ENCODE assay signal across 8 mouse cellular contexts in the genomic region with DNA sequence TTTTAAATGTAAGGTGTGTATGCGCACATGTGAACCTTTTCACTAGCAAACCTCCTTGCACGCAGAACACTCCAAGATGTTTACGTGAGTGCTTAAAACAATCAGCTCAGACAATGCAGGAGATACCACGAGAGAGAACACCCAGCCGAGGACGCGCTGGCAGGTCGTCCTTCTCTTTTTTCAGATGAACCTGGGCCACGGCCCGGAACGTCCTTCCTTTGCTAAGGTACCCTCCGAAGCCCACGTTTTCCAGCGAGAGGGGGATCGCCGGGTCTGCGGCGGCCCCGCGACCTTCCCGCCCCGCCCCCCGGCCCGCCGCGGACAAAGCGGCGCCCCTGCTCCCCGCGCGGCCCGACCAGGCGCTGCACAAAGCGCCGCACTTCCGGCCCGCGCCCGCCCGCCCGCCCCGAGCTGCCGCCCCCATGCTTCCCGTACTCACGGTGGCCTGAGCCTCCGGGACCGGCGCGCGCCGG. TPM values are rescaled to one million over a fixed set of nuclear protein-coding genes. Genes with fewer than 3 reads are reported as not detected.
A peak's percentile ranks its signal among the peaks of the same experiment; 100 is the strongest.
DNase-seq lines count a peak whose midpoint lies in the region; ATAC-seq lines count a peak whose summit lies in the region.

No protein-coding gene starts in this region.

- ATAC-seq in embryonic facial prominence, embryonic 11.5 days (replicated peaks; ENCODE audit: insufficient number of reproducible peaks, low FRiP score, low TSS enrichment, low read depth): peak; percentile 82
- peak; percentile 80 for ATAC-seq in limb, embryonic 15.5 days (ENCODE audit: insufficient number of reproducible peaks, low FRiP score, low TSS enrichment, low read depth)
- ATAC-seq in midbrain, embryonic 16.5 days: peak; percentile 89

- no peaks in the 10 kb centered on the region; the same call in 1 of the 2 replicates for H3K36me3 ChIP-seq in embryonic facial prominence, embryonic 11.5 days (replicated peaks; ENCODE audit: control insufficient read depth, insufficient read depth, low read depth, low read length)
- no peaks in the 10 kb centered on the region for H3K36me3 ChIP-seq in limb, embryonic 15.5 days
- H3K36me3 ChIP-seq in midbrain, embryonic 16.5 days (ENCODE audit: control insufficient read depth, insufficient read depth, low read length): no peaks in the 10 kb centered on the region

- peak overlapping the region; percentile 95 for H3K27ac ChIP-seq in embryonic facial prominence, embryonic 11.5 days (replicated peaks; ENCODE audit: low read depth, low read length)
- peak overlapping the region; percentile 99 for H3K27ac ChIP-seq in limb, embryonic 15.5 days
- peak overlapping the region; percentile 99 for H3K27ac ChIP-seq in midbrain, embryonic 16.5 days (ENCODE audit: low read length)

- 0% methylated on average over 36 of the region's 51 CpGs for WGBS in embryonic facial prominence, embryonic 11.5 days
- 2% methylated on average over 21 of the region's 51 CpGs for WGBS in limb, embryonic 15.5 days
- WGBS in midbrain, embryonic 16.5 days: under 1% methylated on average over 30 of the region's 51 CpGs

- DNase-seq in kidney, adult 18-20 months: peak; percentile 74
- DNase-seq in kidney, postnatal 14 days: no peak
- DNase-seq in NIH3T3 (ENCODE audit: low read depth): peak; percentile 80
- DNase-seq in embryonic facial prominence, embryonic 11.5 days (ENCODE audit: low spot score): peak; percentile 74
- peak; percentile 71 to 77 for DNase-seq in heart, postnatal 10 days
- peak; percentile 73 for DNase-seq in thymus, postnatal 14 days

- H3K9me3 ChIP-seq in embryonic facial prominence, embryonic 11.5 days (replicated peaks; ENCODE audit: control insufficient read depth, low read length): no peaks in the 10 kb centered on the region
- H3K9me3 ChIP-seq in limb, embryonic 15.5 days: no peaks in the 10 kb centered on the region
- no peaks in the 10 kb centered on the region for H3K9me3 ChIP-seq in midbrain, embryonic 16.5 days (replicated peaks; ENCODE audit: control insufficient read depth, low read length, poor library complexity, severe bottlenecking)

- H3K4me1 ChIP-seq in embryonic facial prominence, embryonic 11.5 days (ENCODE audit: control insufficient read depth, insufficient read depth, low read length): no peaks in the 10 kb centered on the region; the same call in 1 of the 2 replicates
- H3K4me1 ChIP-seq in limb, embryonic 15.5 days: peaks cover 25% of the 10 kb centered on the region
- H3K4me1 ChIP-seq in midbrain, embryonic 16.5 days (ENCODE audit: control insufficient read depth, insufficient read depth, low read length): peaks cover 38% of the 10 kb centered on the region

- peak overlapping the region; percentile 94 for H3K9ac ChIP-seq in embryonic facial prominence, embryonic 11.5 days (replicated peaks; ENCODE audit: low read length)
- peak overlapping the region; percentile 90 for H3K9ac ChIP-seq in limb, embryonic 15.5 days
- H3K9ac ChIP-seq in midbrain, embryonic 16.5 days (ENCODE audit: low read depth, low read length): peak overlapping the region; percentile 96

- no peaks in the 10 kb centered on the region for H3K27me3 ChIP-seq in embryonic facial prominence, embryonic 11.5 days (ENCODE audit: control insufficient read depth, insufficient read depth, low read length)
- no peaks in the 10 kb centered on the region for H3K27me3 ChIP-seq in limb, embryonic 15.5 days
- no peaks in the 10 kb centered on the region for H3K27me3 ChIP-seq in midbrain, embryonic 16.5 days (ENCODE audit: control insufficient read depth, insufficient read depth, low read depth, low read length)

- peak overlapping the region; percentile 82 for H3K4me2 ChIP-seq in embryonic facial prominence, embryonic 11.5 days (ENCODE audit: low read depth, low read length)
- peak overlapping the region; percentile 76 for H3K4me2 ChIP-seq in limb, embryonic 15.5 days
- H3K4me2 ChIP-seq in midbrain, embryonic 16.5 days (ENCODE audit: low read length): peak overlapping the region; percentile 96

- intact Hi-C loops in heart, postnatal 10 days (cut with DNase I): no loop called here

- peak overlapping the region; percentile 70 for H3K4me3 ChIP-seq in embryonic facial prominence, embryonic 11.5 days (ENCODE audit: low read depth, low read length)
- peak overlapping the region; percentile 81 for H3K4me3 ChIP-seq in limb, embryonic 15.5 days
- peak overlapping the region; percentile 83 for H3K4me3 ChIP-seq in midbrain, embryonic 16.5 days (ENCODE audit: low read depth, low read length)

RNA-seq across cellular contexts. Expression of a gene that starts 0.4 kb away (rescaled TPM):
- polyA plus RNA-seq in embryonic facial prominence, embryonic 11.5 days (2014; fragmentation: Nextera tagmentation; extraction: Ambion mirVana): 92.8 and 94.8 TPM in 2 replicates
- 10 to 100 TPM; 72.6 to 78.1 TPM for total RNA-seq in heart, postnatal 10 days (2021)
- polyA plus RNA-seq in limb, embryonic 15.5 days (2015; fragmentation: Nextera tagmentation; extraction: Ambion mirVana): 64.1 and 75.6 TPM in 2 replicates
- polyA plus RNA-seq in midbrain, embryonic 16.5 days (2015; fragmentation: Nextera tagmentation; extraction: Ambion mirVana): 131 and 139 TPM in 2 replicates

RNA-seq across cellular contexts. Expression of a gene that starts 7.4 kb away (rescaled TPM):
- 24.7 and 25.6 TPM in 2 replicates for polyA plus RNA-seq in embryonic facial prominence, embryonic 11.5 days (2014; fragmentation: Nextera tagmentation; extraction: Ambion mirVana)
- total RNA-seq in heart, postnatal 10 days (2021): 10 to 100 TPM; 66.9 to 72.3 TPM
- 19.8 and 20.4 TPM in 2 replicates for polyA plus RNA-seq in limb, embryonic 15.5 days (2015; fragmentation: Nextera tagmentation; extraction: Ambion mirVana)
- 76.8 and 83.5 TPM in 2 replicates for polyA plus RNA-seq in midbrain, embryonic 16.5 days (2015; fragmentation: Nextera tagmentation; extraction: Ambion mirVana)
